Mouse (Mus musculus) cerebellum, postnatal 4 days (tissue): Measurements from ENCODE around the gene Acsl6.
"Not testable (repeated sequence)": the region's sequence is repeated elsewhere in the genome, so short reads cannot be mapped to it uniquely, and the experiment has no call there.

Experiments used
- DNase-seq, 2 experiments: peaks; one replicate each; pipeline ENCODE4 v3.0.0; 2022; ENCODE audit warnings: low spot score in 2 of 2, mixed read lengths in 1 of 2

The Acsl6 gene

GRCm38 (mm10) chr11:54391326-54391725 is 87.7 kb downstream of the Acsl6 start:
- DNase-seq, result no peak

- no peak for DNase-seq
Observed at GRCm38 (mm10) chr11:54396686-54397085, 93.1 kb downstream of the Acsl6 start.

GRCm38 (mm10) chr11:54398058-54398457 is 94.5 kb downstream of the Acsl6 start:
- DNase-seq, result no peak

GRCm38 (mm10) chr11:54400803-54401202 is 97.2 kb downstream of the Acsl6 start:
- not testable (repeated sequence) for DNase-seq

GRCm38 (mm10) chr11:54404885-54405284 is 101.3 kb downstream of the Acsl6 start:
- DNase-seq, result no peak

- DNase-seq, result no peak
Observed at GRCm38 (mm10) chr11:54406930-54407546, 103.4 kb downstream of the Acsl6 start.

GRCm38 (mm10) chr11:54410612-54411011 is 107.0 kb downstream of the Acsl6 start:
- no peak for DNase-seq

GRCm38 (mm10) chr11:54413017-54413416 is 109.4 kb downstream of the Acsl6 start:
- no peak for DNase-seq
